Mouse (Mus musculus): ENCODE measurements around the gene Ccdc125. TPM values are rescaled to one million over a fixed set of nuclear protein-coding genes. Genes with fewer than 3 reads are reported as not detected.
"Not testable (repeated sequence)": the region's sequence is repeated elsewhere in the genome, so short reads cannot be mapped to it uniquely, and the experiment has no call there.

The Ccdc125 gene
- total RNA-seq, 1 experiment from 2014 or later: 1.3 TPM

GRCm38 (mm10) chr13:100721656-100722055 is 52.1 kb downstream of the Ccdc125 start:
- DNase-seq: no peak

DNA sequence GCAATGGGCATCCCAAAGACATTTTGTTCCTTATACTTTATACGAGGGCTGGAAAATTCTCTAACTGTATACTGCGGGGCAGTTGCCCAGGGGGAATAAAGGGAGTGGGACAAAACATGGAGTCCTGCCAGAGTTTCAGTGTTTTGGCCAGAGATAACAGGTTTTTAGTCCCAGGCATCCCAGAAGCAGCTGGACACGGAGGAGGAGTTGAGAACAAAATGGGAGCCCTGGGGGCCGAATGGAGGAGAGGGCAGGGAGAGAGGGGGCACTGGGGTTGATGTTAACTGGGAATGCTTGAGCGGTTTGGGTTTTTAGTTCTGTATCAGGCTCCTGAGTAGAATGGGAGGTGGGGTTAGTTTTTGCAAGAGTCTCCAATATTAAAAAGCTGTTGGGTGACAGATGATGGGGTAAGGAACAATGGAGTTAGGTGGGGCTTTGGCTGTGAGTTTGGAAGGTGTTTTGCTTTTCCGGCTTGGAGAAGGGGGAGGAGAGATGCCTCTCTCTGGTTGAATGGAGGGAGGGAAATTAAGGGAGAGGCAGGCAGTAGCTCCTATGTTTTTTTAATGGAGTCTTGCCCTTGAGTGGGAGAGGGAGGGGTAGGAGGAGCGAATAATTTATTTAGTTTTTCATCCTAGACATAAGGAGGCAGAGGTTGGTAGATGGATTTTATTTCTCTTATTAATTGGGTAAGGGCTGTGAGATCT is 54.7 kb downstream of the Ccdc125 start:
- no peak for DNase-seq

DNA sequence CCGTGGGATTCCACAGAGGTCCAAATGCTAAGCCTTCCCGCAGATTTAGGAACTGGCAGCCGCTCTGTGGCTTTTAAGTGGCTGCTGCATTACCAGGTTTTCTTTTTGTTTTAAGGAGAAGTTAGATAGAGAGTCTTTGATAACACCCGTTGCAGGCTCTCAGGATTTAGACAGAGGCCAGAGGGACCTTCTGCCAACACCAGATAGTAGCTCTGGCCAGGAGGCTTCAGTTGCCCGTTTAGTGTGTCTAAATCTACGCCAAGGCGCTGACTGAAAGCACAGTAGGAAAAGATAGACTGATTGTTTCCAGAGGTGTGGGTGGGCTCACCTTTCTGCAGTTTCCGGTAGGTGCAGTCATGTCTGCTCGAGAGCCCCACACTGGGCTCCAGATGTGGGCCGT is 55.7 kb downstream of the Ccdc125 start:
- DNase-seq: no peak

DNA sequence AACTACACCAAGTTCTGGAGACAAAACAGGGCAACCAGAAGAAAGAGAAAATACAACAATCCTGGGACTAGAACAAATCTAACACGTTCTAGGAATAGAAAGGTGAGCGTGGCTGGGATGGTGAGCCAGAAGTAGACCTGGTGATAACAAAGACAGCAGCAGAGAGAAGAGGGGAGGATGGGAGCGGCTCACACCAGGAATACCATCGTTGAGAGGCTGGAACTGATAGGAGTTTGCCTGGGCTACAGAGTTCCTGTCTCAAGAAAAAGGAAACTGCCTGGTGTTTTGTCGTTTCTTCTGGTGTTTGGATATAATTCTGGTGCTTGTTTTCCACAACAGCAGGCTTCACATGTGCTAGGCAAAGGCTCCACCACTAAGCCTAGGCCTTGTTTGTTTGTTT is 58.6 kb downstream of the Ccdc125 start:
- DNase-seq: no peak

- DNase-seq: not testable (repeated sequence)
Measured at GRCm38 (mm10) chr13:100728530-100728929, 59.0 kb downstream of the Ccdc125 start.

DNA sequence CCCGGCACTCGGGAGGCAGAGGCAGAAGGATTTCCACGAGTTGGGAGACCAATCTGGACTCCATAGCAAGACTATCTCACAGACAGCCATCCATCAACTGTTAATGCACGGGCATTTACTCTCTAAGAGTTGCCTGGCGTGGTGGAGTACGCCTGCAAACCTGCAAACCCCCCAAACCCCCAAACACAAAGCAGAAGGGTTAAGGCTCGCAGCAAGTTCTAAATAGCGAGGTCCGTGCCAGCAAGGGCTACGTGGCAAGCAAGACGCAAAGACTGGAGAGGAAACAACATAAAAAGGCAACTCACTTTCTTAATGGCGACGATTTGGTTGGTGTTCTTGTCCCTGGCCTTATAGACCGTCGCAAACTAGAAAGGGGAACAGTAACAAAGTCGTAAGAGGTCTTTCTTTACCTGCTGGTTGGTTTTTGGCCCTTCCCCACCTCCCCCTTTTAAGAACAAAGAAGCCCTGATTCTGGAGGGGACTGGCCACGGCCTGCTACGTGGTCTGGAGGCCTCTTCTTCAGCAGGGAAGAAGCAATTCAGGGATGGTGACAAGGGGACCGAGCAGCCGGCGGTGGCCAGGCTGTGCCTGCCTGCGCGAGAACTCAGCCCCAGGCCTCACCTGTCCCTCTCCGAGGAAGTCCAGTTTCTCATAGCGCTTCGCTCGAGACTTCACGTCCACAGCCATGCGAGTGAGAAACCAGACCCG is 60.8 kb downstream of the Ccdc125 start:
- no peak for DNase-seq

DNA sequence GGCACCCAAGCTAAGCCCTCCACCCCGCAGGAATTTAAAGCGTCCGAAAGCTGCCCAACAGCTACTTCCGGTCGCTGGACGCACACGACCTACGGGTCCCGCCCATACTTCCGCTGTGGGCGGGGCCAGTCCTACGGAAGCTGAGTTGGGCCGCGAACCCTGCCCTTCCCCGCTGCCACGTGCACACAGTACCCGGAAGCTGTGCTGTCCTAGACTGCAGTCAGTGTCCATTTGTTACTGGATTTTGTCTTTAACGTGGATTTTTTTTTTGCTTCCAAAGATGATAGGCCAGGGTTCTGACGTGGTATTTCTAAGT is 61.3 kb downstream of the Ccdc125 start, which contains the start of gene Cdk7:
TSS of gene Cdk7 (minus strand) at position 79 of the 316 bp plus-strand sequence.
- peak; percentile 94 for DNase-seq

DNA sequence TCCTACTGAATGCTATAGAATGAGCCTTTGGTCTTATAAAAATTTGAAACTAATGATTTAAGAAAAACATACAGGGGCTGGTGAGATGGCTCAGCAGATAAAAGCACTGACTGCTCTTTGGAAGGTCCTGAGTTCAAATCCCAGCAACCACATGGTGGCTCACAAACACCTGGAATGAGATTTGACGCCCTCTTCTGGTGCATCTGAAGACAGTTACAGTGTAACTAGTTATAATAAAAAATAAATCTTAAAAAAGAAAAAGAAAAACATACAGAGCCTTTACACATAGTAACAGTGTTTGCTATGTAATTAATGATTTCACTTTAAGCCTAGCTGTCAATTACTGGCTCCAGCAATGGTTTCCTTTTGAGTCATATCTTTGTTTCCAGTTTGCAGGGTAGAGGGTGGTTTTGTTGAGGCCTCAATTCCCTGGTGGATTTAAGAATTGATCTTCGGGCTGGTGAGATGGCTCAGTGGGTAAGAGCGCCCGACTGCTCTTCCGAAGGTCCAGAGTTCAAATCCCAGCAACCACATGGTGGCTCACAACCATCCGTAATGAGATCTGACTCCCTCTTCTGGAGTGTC is 62.0 kb downstream of the Ccdc125 start:
- DNase-seq: not testable (repeated sequence)

DNA sequence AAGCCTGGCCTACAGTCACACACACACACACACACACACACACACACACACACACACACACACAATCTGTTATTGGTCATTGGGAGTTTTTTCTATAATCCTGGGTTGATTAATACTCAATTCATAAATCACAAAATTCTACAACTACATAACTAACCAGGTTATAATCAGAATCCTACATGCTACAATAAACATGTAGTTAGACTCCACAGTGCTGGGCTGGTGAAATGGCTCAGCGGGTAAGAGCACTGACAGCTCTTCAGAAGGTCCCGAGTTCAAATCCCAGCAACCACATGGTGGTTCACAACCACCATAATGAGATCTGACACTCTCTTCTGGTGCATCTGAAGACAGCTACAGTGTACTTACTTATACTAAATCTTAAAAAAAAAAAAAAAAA is 63.2 kb downstream of the Ccdc125 start:
- no peak for DNase-seq

- DNase-seq: no peak
Measured at GRCm38 (mm10) chr13:100742831-100743230, 73.3 kb downstream of the Ccdc125 start.

DNA sequence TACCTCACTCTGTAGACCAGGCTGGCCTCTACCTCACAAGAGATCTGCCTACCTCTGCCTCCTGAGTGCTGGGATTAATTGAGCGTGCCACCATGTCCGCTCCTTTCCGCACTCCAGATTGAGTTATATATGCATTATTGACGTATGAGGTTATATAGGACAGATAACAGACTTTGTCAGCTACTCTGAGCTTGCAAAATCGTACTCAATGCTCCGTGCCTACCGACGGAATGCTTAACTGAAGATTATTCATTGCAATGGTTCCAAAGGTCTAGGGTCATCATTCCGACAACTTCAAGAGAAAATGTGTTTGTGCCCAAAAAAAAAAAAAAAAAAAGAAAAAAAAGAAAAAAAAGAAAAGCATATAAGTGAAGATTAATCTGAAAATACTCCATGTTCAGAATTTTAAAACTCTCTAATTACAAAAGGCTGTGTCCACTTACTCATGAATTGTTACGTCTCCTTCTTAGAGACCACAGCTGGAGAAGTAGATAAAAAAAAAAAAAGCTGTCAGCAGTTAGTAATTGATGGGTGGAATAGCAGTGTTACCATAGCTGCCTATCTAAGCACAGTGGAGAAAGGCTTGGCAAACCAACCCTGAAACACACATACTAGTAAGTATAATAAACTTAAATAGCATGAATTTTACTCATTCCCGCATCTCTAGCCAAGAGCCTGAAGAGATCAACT is 74.0 kb downstream of the Ccdc125 start:
- no peak for DNase-seq

GRCm38 (mm10) chr13:100744036-100744744 is 74.7 kb downstream of the Ccdc125 start, which contains the start of gene Mrps36:
Mrps36 (minus strand) TSS chr13:100744659.
- DNase-seq: peak; percentile 94

- DNase-seq: no peak
Measured at GRCm38 (mm10) chr13:100746090-100746489, 76.6 kb downstream of the Ccdc125 start.

Other genes with a start within 250 kb of the Ccdc125 start
- gene Naip1, start 216.8 kb upstream of the Ccdc125 start, total RNA-seq (2021): 0.27 and 0.43 TPM in 2 replicates
- gene Gtf2h2, start 177.1 kb upstream of the Ccdc125 start, total RNA-seq (2021): 37.6 and 39.8 TPM in 2 replicates
- 9.5 and 10.7 TPM in 2 replicates for gene Ocln, start 117.0 kb upstream of the Ccdc125 start, total RNA-seq (2021)
- 0.61 and 0.86 TPM in 2 replicates for gene Marveld2, start 52.7 kb upstream of the Ccdc125 start, total RNA-seq (2021)
- gene Ak6, start 18.7 kb upstream of the Ccdc125 start, total RNA-seq (2021): 68.4 and 77.9 TPM in 2 replicates
- 22.6 and 22.8 TPM in 2 replicates for gene Rad17, start 18.7 kb upstream of the Ccdc125 start, total RNA-seq (2021)
- gene Taf9, start 18.1 kb upstream of the Ccdc125 start, total RNA-seq (2021): 4.9 and 13.1 TPM in 2 replicates
- 38.5 and 45.6 TPM in 2 replicates for gene Cdk7, start 61.2 kb downstream of the Ccdc125 start, total RNA-seq (2021)
- 116 and 146 TPM in 2 replicates for gene Mrps36, start 74.9 kb downstream of the Ccdc125 start, total RNA-seq (2021)
- 2.1 and 2.5 TPM in 2 replicates for gene Cenph, start 106.2 kb downstream of the Ccdc125 start, total RNA-seq (2021)
- gene Ccnb1, start 116.9 kb downstream of the Ccdc125 start, total RNA-seq (2021): 9.4 and 12.2 TPM in 2 replicates
- 46.1 and 47.9 TPM in 2 replicates for gene Slc30a5, start 163.7 kb downstream of the Ccdc125 start, total RNA-seq (2021)